Mouse (Mus musculus) 3T3-L1 (cell line): ENCODE data around the gene Atp13a3.

Source experiments
- DNase-seq: peaks from one replicate; pipeline ENCODE4 v3.0.0-alpha.2; 2015; ENCODE audit warnings: low read depth, low spot score

Gene Atp13a3

GRCm38 (mm10) chr16:30280676-30281297 lies 125.0 kb downstream of the Atp13a3 start:
- DNase-seq: no peak

- DNase-seq: no peak
These were observed 127.4 kb downstream of the Atp13a3 start for GRCm38 (mm10) chr16:30278406-30278805.

GRCm38 (mm10) chr16:30275558-30276340 lies 130.0 kb downstream of the Atp13a3 start:
- DNase-seq: no peak

- no peak for DNase-seq
These were observed 132.7 kb downstream of the Atp13a3 start for GRCm38 (mm10) chr16:30273065-30273464.

- no peak for DNase-seq
These were observed 133.7 kb downstream of the Atp13a3 start for GRCm38 (mm10) chr16:30271941-30272595.

GRCm38 (mm10) chr16:30271223-30271761 lies 134.5 kb downstream of the Atp13a3 start:
- DNase-seq: no peak

GRCm38 (mm10) chr16:30267359-30267758 lies 138.4 kb downstream of the Atp13a3 start, which contains the start of gene Cpn2:
Gene Cpn2 (minus strand): TSS chr16:30267499.
- no peak for DNase-seq

- no peak for DNase-seq
These were observed 139.2 kb downstream of the Atp13a3 start for GRCm38 (mm10) chr16:30266561-30266960.

GRCm38 (mm10) chr16:30265611-30266010 lies 140.2 kb downstream of the Atp13a3 start:
- DNase-seq: no peak

- peak; percentile 65 for DNase-seq
These were observed 142.6 kb downstream of the Atp13a3 start for GRCm38 (mm10) chr16:30263156-30263555.

- DNase-seq: peak; percentile 93
These were observed 143.1 kb downstream of the Atp13a3 start for GRCm38 (mm10) chr16:30262664-30263063.
